In genomic region chr14:76513395-76514049, GRCm38 (mm10) we compare ENCODE assay signal across 9 mouse cellular contexts. TPM values are rescaled to one million over a fixed set of nuclear protein-coding genes. Genes with fewer than 3 reads are reported as not detected.
DNase-seq lines count a peak whose midpoint lies in the region; ATAC-seq lines count a peak whose summit lies in the region.
"Had no signal": no experiment of that assay in that cellular context is flagged by ENCODE, and none has a peak within 500 bp of the region (broad histone marks: within the 10 kb centered on the region; RNA-seq: fewer than 3 reads in every experiment).

No protein-coding gene starts in this region.

- no peaks in the 10 kb centered on the region for H3K27me3 ChIP-seq in forebrain, embryonic 11.5 days (ENCODE audit: control insufficient read depth, insufficient read depth, low read length)
- no peaks in the 10 kb centered on the region for H3K27me3 ChIP-seq in stomach, embryonic 15.5 days (replicated peaks)

- no peaks in the 10 kb centered on the region for H3K36me3 ChIP-seq in forebrain, embryonic 11.5 days (ENCODE audit: control insufficient read depth, insufficient read depth, low read length)
- H3K36me3 ChIP-seq in stomach, embryonic 15.5 days, result no peaks in the 10 kb centered on the region

- 13% methylated on average over 11 of the region's 11 CpGs for WGBS in forebrain, embryonic 11.5 days
- WGBS in stomach, embryonic 15.5 days, result 27% methylated on average over 11 of the region's 11 CpGs

- no peak overlapping the region for H3K4me2 ChIP-seq in forebrain, embryonic 11.5 days (ENCODE audit: low read depth, low read length, severe bottlenecking)
- H3K4me2 ChIP-seq in stomach, embryonic 15.5 days, result 0 out of 2 replicates have a peak overlapping the region, but pooled peaks have one; percentile 9

- H3K9me3 ChIP-seq in forebrain, embryonic 11.5 days (ENCODE audit: control insufficient read depth, low read length), result no peaks in the 10 kb centered on the region
- H3K9me3 ChIP-seq in stomach, embryonic 15.5 days, result no peaks in the 10 kb centered on the region

- H3K4me1 ChIP-seq in forebrain, embryonic 11.5 days (replicated peaks; ENCODE audit: control insufficient read depth, insufficient read depth, low read length), result peaks cover 5% of the 10 kb centered on the region; the same call in 1 of the 2 replicates
- H3K4me1 ChIP-seq in stomach, embryonic 15.5 days, result peaks cover 16% of the 10 kb centered on the region

- peak; percentile 67 for DNase-seq in lung, postnatal 10 days
- no peak for DNase-seq in lung, postnatal 36 days
- DNase-seq in forebrain, embryonic 11.5 days (ENCODE audit: low spot score), result peak; percentile 60
- DNase-seq in kidney, postnatal 4 days, result peak; percentile 61 to 77
- no peak for DNase-seq in frontal cortex, postnatal 10 days (ENCODE audit: low spot score in 2 of 2)
- no peak for DNase-seq in gastrocnemius, postnatal 25 days
- no peak for DNase-seq in heart, adult 9 months (ENCODE audit: low spot score in 2 of 2)
- DNase-seq: right cerebral cortex, postnatal 14 days had no signal

- H3K9ac ChIP-seq in forebrain, embryonic 11.5 days (ENCODE audit: low read length), result peak overlapping the region; percentile 1; the same call in 1 of the 2 replicates
- no peak overlapping the region for H3K9ac ChIP-seq in stomach, embryonic 15.5 days

- peak; percentile 64 for ATAC-seq in forebrain, embryonic 11.5 days (replicated peaks; ENCODE audit: low FRiP score)
- ATAC-seq in stomach, embryonic 15.5 days (ENCODE audit: insufficient read depth, low FRiP score, low read depth), result no peak

- H3K4me3 ChIP-seq in forebrain, embryonic 11.5 days (ENCODE audit: low read depth, low read length), result no peak overlapping the region
- H3K4me3 ChIP-seq in stomach, embryonic 15.5 days (replicated peaks), result no peak overlapping the region

- no peak overlapping the region for H3K27ac ChIP-seq in forebrain, embryonic 11.5 days (ENCODE audit: low read depth, low read length)
- peak overlapping the region; percentile 49; the same call in 1 of the 2 replicates for H3K27ac ChIP-seq in stomach, embryonic 15.5 days

RNA-seq across cellular contexts. Expression of gene Serp2, which starts 43.2 kb away (rescaled TPM):
- polyA plus RNA-seq in forebrain, embryonic 11.5 days (2014; fragmentation: Nextera tagmentation; extraction: Ambion mirVana), result 29.3 and 33.3 TPM in 2 replicates
- 9.0 and 9.2 TPM in 2 replicates for polyA plus RNA-seq in stomach, embryonic 15.5 days (2015; fragmentation: Nextera tagmentation; extraction: Ambion mirVana)
- total RNA-seq in gastrocnemius, postnatal 25 days (2021), result under 1 TPM; 0.64 to 0.94 TPM

Comparison
In these comparisons a context has a peak if more than half of its experiments do, and no peak if none do; other contexts are left out.
1. DNase-seq: peak in lung, postnatal 10 days (single experiment), forebrain, embryonic 11.5 days (single experiment) and kidney, postnatal 4 days (2 of 2); none in lung, postnatal 36 days (single experiment), frontal cortex, postnatal 10 days (0 of 2), gastrocnemius, postnatal 25 days (single experiment) and heart, adult 9 months (0 of 2).